14 mouse cellular contexts compared by ENCODE assay signal in the genomic region with DNA sequence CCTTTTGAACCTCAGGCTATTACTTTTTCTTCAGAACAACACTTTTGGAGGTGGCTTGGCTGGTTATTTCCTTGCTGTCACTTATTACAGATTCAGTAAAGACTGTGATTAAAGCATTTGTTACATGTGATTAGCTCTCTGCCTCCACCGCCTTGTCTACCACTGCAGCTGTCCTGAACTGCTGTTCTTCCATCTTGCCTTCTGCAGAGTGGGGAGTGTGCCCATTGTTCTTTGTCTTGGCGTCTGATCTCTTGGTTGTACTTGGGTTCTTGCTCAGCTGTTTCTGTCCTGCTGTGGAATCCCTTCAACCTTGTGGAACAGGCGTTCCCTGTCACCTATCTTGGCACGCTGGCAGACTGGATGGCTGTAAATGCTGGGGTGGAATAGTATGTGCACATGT. TPM values are rescaled to one million over a fixed set of nuclear protein-coding genes. Genes with fewer than 3 reads are reported as not detected.
A peak's percentile ranks its signal among the peaks of the same experiment; 100 is the strongest.
DNase-seq lines count a peak whose midpoint lies in the region; ATAC-seq and TF ChIP-seq lines count a peak whose summit lies in the region.
"Had no signal": no experiment of that assay in that cellular context is flagged by ENCODE, and none has a peak within 500 bp of the region (broad histone marks: within the 10 kb centered on the region; RNA-seq: fewer than 3 reads in every experiment).

No protein-coding gene starts in this region.

- WGBS in heart, embryonic 13.5 days, result 54% methylated on average over 4 of the region's 4 CpGs
- WGBS in midbrain, embryonic 13.5 days, result 53% methylated on average over 4 of the region's 4 CpGs
- 50% methylated on average over 4 of the region's 4 CpGs for WGBS in midbrain, postnatal 0 days
- 32% methylated on average over 4 of the region's 4 CpGs for WGBS in forebrain, embryonic 15.5 days

- H3K27ac ChIP-seq in heart, embryonic 13.5 days (replicated peaks), result peak overlapping the region; percentile 79; the same call in 1 of the 2 replicates
- peak overlapping the region; percentile 12; the same call in 1 of the 2 replicates for H3K27ac ChIP-seq in midbrain, embryonic 13.5 days
- H3K27ac ChIP-seq in midbrain, postnatal 0 days (ENCODE audit: low read depth, low read length), result no peak overlapping the region
- H3K27ac ChIP-seq in forebrain, embryonic 15.5 days (replicated peaks), result peak overlapping the region; percentile 39; the same call in 1 of the 2 replicates
- H3K27ac ChIP-seq: embryonic facial prominence, embryonic 13.5 days; lung, embryonic 15.5 days had no signal

- H3K4me2 ChIP-seq in heart, embryonic 13.5 days, result no peak overlapping the region
- H3K4me2 ChIP-seq in midbrain, embryonic 13.5 days (replicated peaks), result no peak overlapping the region
- no peak overlapping the region for H3K4me2 ChIP-seq in midbrain, postnatal 0 days (ENCODE audit: low read depth, low read length, poor library complexity, severe bottlenecking)
- no peak overlapping the region for H3K4me2 ChIP-seq in forebrain, embryonic 15.5 days (replicated peaks)
- H3K4me2 ChIP-seq: embryonic facial prominence, embryonic 13.5 days; liver, embryonic 11.5 days; lung, embryonic 15.5 days had no signal

- no peak overlapping the region for H3K4me3 ChIP-seq in heart, embryonic 13.5 days
- H3K4me3 ChIP-seq in midbrain, embryonic 13.5 days (replicated peaks), result no peak overlapping the region
- no peak overlapping the region for H3K4me3 ChIP-seq in midbrain, postnatal 0 days (ENCODE audit: low read depth, low read length)
- no peak overlapping the region for H3K4me3 ChIP-seq in forebrain, embryonic 15.5 days
- H3K4me3 ChIP-seq: embryonic facial prominence, embryonic 13.5 days; lung, embryonic 15.5 days had no signal

- no peaks in the 10 kb centered on the region for H3K27me3 ChIP-seq in heart, embryonic 13.5 days (replicated peaks)
- no peaks in the 10 kb centered on the region for H3K27me3 ChIP-seq in midbrain, embryonic 13.5 days
- no peaks in the 10 kb centered on the region for H3K27me3 ChIP-seq in midbrain, postnatal 0 days (ENCODE audit: insufficient read depth, low read length)
- no peaks in the 10 kb centered on the region for H3K27me3 ChIP-seq in forebrain, embryonic 15.5 days
- H3K27me3 ChIP-seq: embryonic facial prominence, embryonic 13.5 days; lung, embryonic 15.5 days had no signal

- intact Hi-C loops in heart, postnatal 14 days (cut with DNase I), result no loop called here

- ATAC-seq in heart, embryonic 13.5 days (ENCODE audit: extremely low read depth, insufficient number of reproducible peaks, low FRiP score, low TSS enrichment), result no peak
- no peak for ATAC-seq in midbrain, embryonic 13.5 days
- no peak for ATAC-seq in midbrain, postnatal 0 days (ENCODE audit: low FRiP score)
- peak; percentile 62 for ATAC-seq in forebrain, embryonic 15.5 days (replicated peaks)
- ATAC-seq: hindbrain, embryonic 16.5 days had no signal

- H3K36me3 ChIP-seq in heart, embryonic 13.5 days, result no peaks in the 10 kb centered on the region
- H3K36me3 ChIP-seq in midbrain, embryonic 13.5 days, result no peaks in the 10 kb centered on the region
- H3K36me3 ChIP-seq in midbrain, postnatal 0 days (ENCODE audit: insufficient read depth, low read length), result no peaks in the 10 kb centered on the region
- no peaks in the 10 kb centered on the region for H3K36me3 ChIP-seq in forebrain, embryonic 15.5 days
- H3K36me3 ChIP-seq: embryonic facial prominence, embryonic 13.5 days; lung, embryonic 15.5 days had no signal

- TF ChIP-seq CTCF in midbrain, postnatal 0 days (IDR thresholded peaks at IDR 0.05), result no peak

- no peak for DNase-seq in heart, postnatal 14 days
- DNase-seq in midbrain, postnatal 0 days (ENCODE audit: low spot score), result no peak
- DNase-seq in retina, postnatal 1 day, result peak; percentile 64
- no peak for DNase-seq in cerebellum, adult 11-12 months
- DNase-seq: adrenal gland, postnatal 36 days; gastrocnemius, postnatal 25 days; kidney, adult 8-10 months had no signal

- no peaks in the 10 kb centered on the region for H3K9me3 ChIP-seq in heart, embryonic 13.5 days
- peaks cover 2% of the 10 kb centered on the region; the same call in 1 of the 2 replicates for H3K9me3 ChIP-seq in midbrain, embryonic 13.5 days
- H3K9me3 ChIP-seq in midbrain, postnatal 0 days (ENCODE audit: low read length), result no peaks in the 10 kb centered on the region
- no peaks in the 10 kb centered on the region for H3K9me3 ChIP-seq in forebrain, embryonic 15.5 days
- H3K9me3 ChIP-seq: embryonic facial prominence, embryonic 13.5 days; lung, embryonic 15.5 days had no signal

- H3K4me1 ChIP-seq in heart, embryonic 13.5 days, result peaks cover 93% of the 10 kb centered on the region
- peaks cover 70% of the 10 kb centered on the region for H3K4me1 ChIP-seq in midbrain, embryonic 13.5 days (replicated peaks)
- H3K4me1 ChIP-seq in midbrain, postnatal 0 days (ENCODE audit: insufficient read depth, low read length), result peaks cover 8% of the 10 kb centered on the region
- peaks cover 68% of the 10 kb centered on the region for H3K4me1 ChIP-seq in forebrain, embryonic 15.5 days

- no peak overlapping the region for H3K9ac ChIP-seq in heart, embryonic 13.5 days
- H3K9ac ChIP-seq in midbrain, embryonic 13.5 days (replicated peaks), result no peak overlapping the region
- H3K9ac ChIP-seq in midbrain, postnatal 0 days (replicated peaks; ENCODE audit: low read length, poor library complexity, severe bottlenecking), result no peak overlapping the region
- H3K9ac ChIP-seq in forebrain, embryonic 15.5 days (replicated peaks), result no peak overlapping the region
- H3K9ac ChIP-seq: embryonic facial prominence, embryonic 13.5 days; lung, embryonic 15.5 days had no signal

RNA-seq across cellular contexts. Expression of a gene that starts 30.4 kb away (rescaled TPM):
- polyA plus RNA-seq in heart, embryonic 13.5 days (2015; fragmentation: Nextera tagmentation; extraction: Ambion mirVana), result 3.9 and 4.6 TPM in 2 replicates
- total RNA-seq in heart, postnatal 14 days (2021), result 10 to 100 TPM; 19.7 TPM
- 7.2 and 8.2 TPM in 2 replicates for polyA plus RNA-seq in midbrain, embryonic 13.5 days (2015; fragmentation: Nextera tagmentation; extraction: Ambion mirVana)
- 34.0 and 39.6 TPM in 2 replicates for total RNA-seq in midbrain, postnatal 0 days (2014; rRNA removed)
- 5.2 and 5.3 TPM in 2 replicates for polyA plus RNA-seq in midbrain, postnatal 0 days (2015; fragmentation: Nextera tagmentation; extraction: Ambion mirVana)
- 8.0 and 8.2 TPM in 2 replicates for polyA plus RNA-seq in forebrain, embryonic 15.5 days (2015; fragmentation: Nextera tagmentation; extraction: Ambion mirVana)
